Mouse (Mus musculus) intestine, postnatal 0 days (tissue): ENCODE measurements around the gene Ctdsp1. TPM values are rescaled to one million over a fixed set of nuclear protein-coding genes. Genes with fewer than 3 reads are reported as not detected.
A peak's percentile ranks its signal among the peaks of the same experiment; 100 is the strongest.

ENCODE experiments used
- ATAC-seq: fragments of 200-750 bp; cut with Nextera tagmentation; 2 replicates; pipeline ENCODE4 v1.8.0; 2017; ENCODE audit warnings: mild to moderate bottlenecking, moderate TSS enrichment, moderate library complexity
- H3K27ac ChIP-seq: fragments of 300-500 bp; sonication (generic); 2 replicates; pipeline ENCODE4 v1.5.1; 2014; ENCODE audit warnings: mild to moderate bottlenecking, low read depth, low read length, moderate library complexity
- H3K27me3 ChIP-seq: fragments of 300-500 bp; sonication (generic); replicated peaks from 2 replicates; pipeline ENCODE4 v1.6.1; 2014; ENCODE audit warnings: low read length, mixed read lengths; ENCODE audit not compliant: control insufficient read depth, insufficient read depth
- H3K36me3 ChIP-seq: fragments of 300-500 bp; sonication (generic); 2 replicates; pipeline ENCODE4 v1.6.1; 2014; ENCODE audit warnings: mild to moderate bottlenecking, moderate library complexity; ENCODE audit not compliant: control insufficient read depth, insufficient read depth
- H3K4me1 ChIP-seq: fragments of 300-500 bp; sonication (generic); replicated peaks from 2 replicates; pipeline ENCODE4 v1.6.1; 2014; ENCODE audit warnings: antibody characterized with exemption, low read length, mixed read lengths; ENCODE audit not compliant: control insufficient read depth, insufficient read depth
- H3K4me2 ChIP-seq: fragments of 300-500 bp; sonication (generic); replicated peaks from 2 replicates; pipeline ENCODE4 v1.6.1; 2014; ENCODE audit warnings: low read depth, mild to moderate bottlenecking, moderate library complexity
- H3K4me3 ChIP-seq: fragments of 300-500 bp; sonication (generic); 2 replicates; pipeline ENCODE4 v1.5.1; 2014; ENCODE audit warnings: low read depth, low read length
- H3K9ac ChIP-seq: fragments of 300-500 bp; sonication (generic); 2 replicates; pipeline ENCODE4 v1.6.1; 2014; ENCODE audit warnings: mild to moderate bottlenecking, low read depth, low read length
- H3K9me3 ChIP-seq: fragments of 300-500 bp; sonication (generic); 2 replicates; pipeline ENCODE4 v1.6.1; 2016; ENCODE audit warnings: mixed run types; ENCODE audit not compliant: control insufficient read depth
- CTCF ChIP-seq: sonication (generic); IDR thresholded peaks from 2 replicates; pipeline ENCODE4 v1.5.1; 2016; ENCODE audit warnings: low read depth, mild to moderate bottlenecking, control low read depth, antibody characterized with exemption, moderate library complexity
- WGBS: fragments of 180-500 bp; shearing (Covaris S2); extraction: QIAGEN DNeasy Blood & Tissue Kit; methylation state at CpG from one replicate; pipeline ENCODE4 v1.1.7; 2014; 5-methylcytosine and 5-hydroxymethylcytosine counted together
- polyA plus RNA-seq: library from polyadenylated mRNA; unstranded; fragments of >200 nt; fragmentation: Nextera tagmentation; extraction: Ambion mirVana; gene quantifications from 2 replicates; pipeline ENCODE4 v1.2.1, GENCODE M21; 2015

Ctdsp1 gene
- polyA plus RNA-seq, 1 experiment from 2014 or later: 48.9 TPM

DNA sequence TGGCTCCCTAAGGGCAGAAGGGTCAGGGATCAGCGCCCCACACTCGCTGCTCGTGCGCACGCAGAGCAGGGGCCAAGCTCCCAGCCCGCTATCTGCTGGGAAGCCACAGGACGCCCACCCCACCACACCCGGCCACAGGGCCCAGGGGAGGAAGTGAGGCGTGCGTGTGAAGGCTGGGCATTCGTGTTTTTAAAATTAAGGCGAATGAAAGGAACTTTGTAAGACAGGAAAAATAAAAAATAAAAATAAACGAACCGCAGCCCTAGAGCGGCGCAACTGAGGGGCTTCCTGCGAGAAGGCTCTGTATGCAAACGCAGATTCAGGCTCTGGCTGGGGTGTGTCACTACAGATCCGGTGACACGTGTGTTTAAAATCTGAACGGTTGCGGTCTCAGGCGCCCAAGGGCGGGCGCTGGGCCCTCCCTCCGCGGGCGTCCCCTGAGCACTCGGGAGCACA lies 1.4 kb upstream of the Ctdsp1 start:
- TF ChIP-seq CTCF: no peak
- no peak for ATAC-seq

DNA sequence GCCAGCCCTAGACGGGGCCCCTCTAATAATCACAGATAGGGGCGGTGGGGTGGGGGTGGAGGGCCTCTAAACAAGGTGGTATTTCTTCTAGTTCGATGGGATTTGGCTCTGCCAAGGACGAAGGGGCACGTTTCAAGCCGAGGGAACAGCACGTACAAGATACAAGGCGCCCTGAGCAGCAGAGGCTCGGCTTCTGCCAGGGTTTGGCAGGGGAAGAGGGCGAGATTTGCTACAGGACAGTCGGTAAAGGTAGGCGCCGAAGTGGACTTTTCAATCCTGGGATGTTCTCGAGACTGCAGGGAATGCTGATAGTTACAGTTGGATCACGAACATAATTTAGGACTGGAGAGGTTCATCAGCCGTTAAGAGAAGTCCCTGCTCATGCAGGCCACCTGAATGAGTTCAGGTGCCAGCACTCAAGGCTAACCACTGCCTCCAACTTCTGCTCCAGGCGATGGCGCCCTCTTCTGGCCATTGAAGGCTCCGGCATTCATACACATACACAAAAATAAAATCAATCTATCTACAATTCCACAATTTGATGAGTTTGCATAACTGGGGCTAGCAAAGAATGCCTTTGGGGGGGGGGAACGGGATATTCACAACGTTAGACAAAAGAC lies 912 bp upstream of the Ctdsp1 start:
- H3K4me2 ChIP-seq: peak overlapping the region; percentile 96
- peak overlapping the region; percentile 23 for H3K4me3 ChIP-seq
- peaks cover 5% of the 10 kb centered on the region for H3K4me1 ChIP-seq
- peak; percentile 87 for TF ChIP-seq CTCF
- no peak for ATAC-seq
- no peaks in the 10 kb centered on the region for H3K9me3 ChIP-seq
- H3K27ac ChIP-seq: peak overlapping the region; percentile 46; the same call in 1 of the 2 replicates
- no peaks in the 10 kb centered on the region for H3K27me3 ChIP-seq
- peak overlapping the region; percentile 24; the same call in 1 of the 2 replicates for H3K9ac ChIP-seq
- 4% methylated on average over 21 of the region's 21 CpGs for WGBS
- peaks cover 20% of the 10 kb centered on the region for H3K36me3 ChIP-seq

More for the DNA sequence above, 1.4 kb upstream of the Ctdsp1 start:
- H3K36me3 ChIP-seq: peaks cover 15% of the 10 kb centered on the region
- H3K27me3 ChIP-seq: no peaks in the 10 kb centered on the region
- H3K4me1 ChIP-seq: peaks cover 5% of the 10 kb centered on the region
- no peaks in the 10 kb centered on the region for H3K9me3 ChIP-seq
- H3K4me3 ChIP-seq: peak overlapping the region; percentile 23
- H3K9ac ChIP-seq: 0 out of 2 replicates have a peak overlapping the region, but pooled peaks have one; percentile 24
- peak overlapping the region; percentile 96 for H3K4me2 ChIP-seq
- WGBS: 5% methylated on average over 29 of the region's 29 CpGs
- peak overlapping the region; percentile 46 for H3K27ac ChIP-seq

DNA sequence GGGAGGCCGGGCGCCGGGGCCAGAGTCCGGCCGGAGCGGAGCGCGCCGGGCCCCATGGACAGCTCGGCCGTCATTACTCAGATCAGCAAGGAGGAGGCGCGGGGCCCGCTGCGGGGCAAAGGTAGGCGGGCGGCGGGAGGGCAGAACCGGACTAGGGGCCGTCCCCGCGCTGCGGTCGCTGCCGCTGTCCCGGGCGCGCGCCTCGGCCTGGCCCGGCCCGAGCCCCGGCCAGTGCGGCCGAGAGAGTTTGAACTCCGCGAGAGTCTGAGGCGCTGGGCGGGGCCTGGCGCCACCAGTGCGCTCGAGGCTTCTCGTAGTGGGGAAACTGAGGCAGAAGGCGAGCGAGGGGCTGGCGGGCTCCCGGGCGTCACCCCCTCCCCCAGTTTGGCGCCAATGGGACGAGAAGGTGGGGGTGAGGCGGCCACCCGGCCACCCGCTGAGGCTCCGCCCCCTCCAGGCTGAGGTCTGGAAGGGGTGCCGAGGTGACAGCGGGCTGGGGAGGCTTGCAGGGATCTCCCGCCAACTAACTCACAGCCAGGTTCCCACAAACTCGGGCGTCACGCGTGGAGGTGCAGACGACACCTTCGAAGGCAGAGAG lies 634 bp downstream of the Ctdsp1 start:
- Histone ChIP-seq H3K9me3 (no peaks in the 10 kb centered on the region), H3K27ac (peak overlapping the region; percentile 99), H3K9ac (peak overlapping the region; percentile 96), H3K4me3 (peak overlapping the region; percentile 70), H3K27me3 (no peaks in the 10 kb centered on the region), H3K4me2 (peak overlapping the region; percentile 96), H3K4me1 (peaks cover 5% of the 10 kb centered on the region), H3K36me3 (peaks cover 23% of the 10 kb centered on the region)
- TF ChIP-seq CTCF: no peak; the same call in none of the 2 replicates
- peak; percentile 65 for ATAC-seq
- under 1% methylated on average over 48 of the region's 63 CpGs for WGBS

DNA sequence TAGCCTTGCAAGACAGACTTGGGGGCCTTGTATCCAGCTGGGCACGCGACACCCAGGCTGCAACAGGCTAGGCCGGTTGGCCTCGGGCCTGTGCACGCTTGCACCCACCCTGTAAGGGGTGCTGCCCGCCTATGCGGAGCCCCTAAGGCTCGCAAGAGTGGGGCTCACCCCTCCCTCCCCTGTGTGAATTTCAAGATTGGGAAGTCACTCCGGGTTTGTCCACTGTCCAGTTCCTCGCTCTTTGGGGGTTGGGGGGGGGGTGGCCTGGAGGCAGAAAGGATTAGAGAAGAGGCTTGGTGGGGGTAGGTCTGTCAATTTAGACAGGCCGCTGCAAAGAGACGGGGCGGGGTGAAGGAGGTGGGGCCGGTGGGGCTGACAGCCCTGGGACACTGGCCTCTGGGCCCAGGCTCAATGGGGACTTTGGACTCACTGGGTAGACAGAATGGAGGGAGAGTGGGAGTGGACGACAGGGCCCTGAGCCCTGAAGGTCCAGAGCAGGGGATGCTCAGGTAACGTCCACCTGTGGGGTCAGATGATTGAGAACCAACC lies 1.2 kb downstream of the Ctdsp1 start:
- peak overlapping the region; percentile 96 for H3K9ac ChIP-seq

DNA sequence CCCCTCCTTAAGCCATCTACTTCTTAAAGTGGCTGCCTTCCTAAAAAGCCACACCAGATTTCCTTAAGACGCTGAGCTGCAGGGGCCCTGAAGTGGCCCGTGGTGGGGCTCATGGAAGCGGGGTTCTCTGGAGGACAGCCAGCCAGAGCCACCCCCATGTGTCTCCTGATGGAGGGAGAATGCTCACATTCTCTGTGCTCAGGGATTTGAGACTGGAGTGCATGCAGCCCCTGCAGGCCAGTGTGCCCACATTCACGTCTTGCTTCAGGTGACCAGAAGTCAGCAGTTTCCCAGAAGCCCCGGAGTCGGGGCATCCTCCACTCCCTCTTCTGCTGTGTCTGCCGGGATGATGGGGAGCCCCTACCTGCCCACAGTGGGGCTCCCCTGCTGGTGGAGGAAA lies 1.7 kb downstream of the Ctdsp1 start:
- no peaks in the 10 kb centered on the region for H3K9me3 ChIP-seq
- no peak for ATAC-seq
- WGBS: 30% methylated on average over 7 of the region's 7 CpGs
- peak overlapping the region; percentile 96 for H3K4me2 ChIP-seq
- peak overlapping the region; percentile 99 for H3K27ac ChIP-seq
- peak; percentile 32; the same call in 1 of the 2 replicates for TF ChIP-seq CTCF
- no peaks in the 10 kb centered on the region for H3K27me3 ChIP-seq
- peak overlapping the region; percentile 70 for H3K4me3 ChIP-seq
- peaks cover 5% of the 10 kb centered on the region for H3K4me1 ChIP-seq
- H3K36me3 ChIP-seq: peaks cover 23% of the 10 kb centered on the region
- H3K9ac ChIP-seq: peak overlapping the region; percentile 96

More for the DNA sequence above, 1.2 kb downstream of the Ctdsp1 start:
- Histone ChIP-seq H3K4me1 (peaks cover 5% of the 10 kb centered on the region), H3K9me3 (no peaks in the 10 kb centered on the region), H3K36me3 (peaks cover 23% of the 10 kb centered on the region), H3K4me3 (peak overlapping the region; percentile 70), H3K4me2 (peak overlapping the region; percentile 96), H3K27me3 (no peaks in the 10 kb centered on the region), H3K27ac (peak overlapping the region; percentile 99)
- no peak for TF ChIP-seq CTCF
- 0 out of 2 replicates have a peak, but pooled peaks have one; percentile 6 for ATAC-seq
- WGBS: 2% methylated on average over 16 of the region's 16 CpGs

DNA sequence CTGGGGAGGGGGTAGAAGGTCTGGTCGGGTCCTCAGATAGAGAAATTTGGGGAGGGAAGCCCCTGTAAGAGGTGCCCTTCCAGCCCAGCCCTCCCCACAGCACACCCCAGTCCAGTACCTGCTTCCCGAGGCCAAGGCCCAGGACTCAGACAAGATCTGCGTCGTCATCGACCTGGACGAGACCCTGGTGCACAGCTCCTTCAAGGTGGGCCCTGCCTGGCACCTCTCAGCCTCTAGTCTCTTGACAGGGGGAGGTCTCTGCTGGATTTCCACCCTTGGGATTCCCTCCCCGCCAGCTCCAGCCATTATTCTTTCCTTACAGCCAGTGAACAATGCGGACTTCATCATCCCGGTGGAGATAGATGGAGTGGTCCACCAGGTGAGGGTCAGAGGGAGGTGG lies 2.4 kb downstream of the Ctdsp1 start:
- H3K4me3 ChIP-seq: no peak overlapping the region
- ATAC-seq: no peak

More for the DNA sequence above, 2.4 kb downstream of the Ctdsp1 start:
- TF ChIP-seq CTCF: no peak
- Histone ChIP-seq H3K4me2 (peak overlapping the region; percentile 96), H3K9me3 (no peaks in the 10 kb centered on the region), H3K4me1 (peaks cover 5% of the 10 kb centered on the region), H3K27ac (peak overlapping the region; percentile 7; the same call in 1 of the 2 replicates), H3K27me3 (no peaks in the 10 kb centered on the region), H3K36me3 (peaks cover 23% of the 10 kb centered on the region), H3K9ac (no peak overlapping the region)
- WGBS: 81% methylated on average over 9 of the region's 9 CpGs
